Mouse (Mus musculus): Measurements from ENCODE around the gene Cd300ld4. TPM values are rescaled to one million over a fixed set of nuclear protein-coding genes. Genes with fewer than 3 reads are reported as not detected.
A peak's percentile ranks its signal among the peaks of the same experiment; 100 is the strongest.
"Not testable (repeated sequence)": the region's sequence is repeated elsewhere in the genome, so short reads cannot be mapped to it uniquely, and the experiment has no call there.

Gene Cd300ld4
- 0.20 TPM in 1 of 2 replicates, not detected in the other for polyA plus RNA-seq (2012; rRNA removed)

DNA sequence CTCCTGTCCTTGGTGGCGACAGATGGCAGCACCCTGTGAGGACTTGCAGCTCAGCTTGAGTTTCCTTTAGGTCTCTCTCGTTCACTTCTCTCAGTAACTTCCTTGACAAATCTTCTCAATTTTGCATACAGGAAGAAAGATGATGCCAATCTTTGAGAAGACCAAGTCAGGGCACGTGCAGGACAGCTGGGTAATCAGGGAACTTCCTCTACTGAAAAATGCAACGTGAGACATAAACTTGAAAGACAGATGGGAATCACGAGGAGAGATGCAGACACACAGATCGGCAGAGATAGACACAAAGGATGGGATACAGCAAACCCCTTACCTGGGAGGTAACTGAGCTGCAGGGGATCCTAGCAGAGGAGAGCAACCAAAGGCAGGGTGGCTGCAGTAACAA is at the start of gene Cd300ld4:
Gene Cd300ld4, minus strand, starts transcription at position 101 of the 400 bp plus-strand sequence.
- H3K36me3 ChIP-seq (ENCODE audit: control insufficient read depth, insufficient read depth, low read length); H3K4me3 ChIP-seq (ENCODE audit: low read depth, low read length); H3K4me1 ChIP-seq (ENCODE audit: control insufficient read depth, insufficient read depth, insufficient read length, low read length); H3K27ac ChIP-seq (ENCODE audit: insufficient read depth, low read depth, low read length); H3K27me3 ChIP-seq (ENCODE audit: control insufficient read depth, insufficient read depth, low read length): not testable (repeated sequence)
- no CpG with 5 or more reads among the region's 6 CpGs for WGBS

DNA sequence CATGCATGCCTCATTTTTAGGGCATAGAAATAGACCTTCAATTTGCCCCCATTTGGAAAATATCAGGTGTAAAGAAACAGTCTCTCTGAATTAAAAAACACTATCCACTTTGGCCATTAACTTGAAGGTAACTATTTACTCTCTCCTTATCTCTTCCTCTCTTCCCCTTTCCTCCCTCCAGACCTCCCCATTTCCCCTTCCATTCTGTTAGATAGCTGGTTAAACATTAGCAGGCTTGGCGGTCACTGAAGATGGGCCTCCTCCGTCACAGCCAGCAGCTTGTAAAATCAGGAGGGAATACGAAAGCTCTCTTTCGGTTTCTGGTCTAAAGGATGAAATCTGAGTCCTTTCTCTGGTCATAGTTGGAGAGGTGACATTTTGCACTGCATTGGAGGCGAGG is 49.0 kb upstream of the Cd300ld4 start:
- Histone ChIP-seq H3K36me3 (ENCODE audit: control insufficient read depth, insufficient read depth, low read length) (no peaks in the 10 kb centered on the region), H3K27ac (ENCODE audit: insufficient read depth, low read depth, low read length) (no peak overlapping the region), H3K4me3 (ENCODE audit: low read depth, low read length) (no peak overlapping the region), H3K27me3 (ENCODE audit: control insufficient read depth, insufficient read depth, low read length) (0 out of 2 replicates have a peak, but pooled peaks cover 5% of the 10 kb centered on the region), H3K4me1 (ENCODE audit: control insufficient read depth, insufficient read depth, insufficient read length, low read length) (peaks cover 7% of the 10 kb centered on the region)
- TF ChIP-seq CTCF (IDR thresholded peaks at IDR 0.05; ENCODE audit: extremely low read depth, insufficient read length, insufficient replicate concordance, low read depth, low read length) (no peak), POLR2A (IDR thresholded peaks at IDR 0.05; ENCODE audit: low read depth, low read length) (no peak)
- 19% methylated on average over 5 of the region's 5 CpGs for WGBS

DNA sequence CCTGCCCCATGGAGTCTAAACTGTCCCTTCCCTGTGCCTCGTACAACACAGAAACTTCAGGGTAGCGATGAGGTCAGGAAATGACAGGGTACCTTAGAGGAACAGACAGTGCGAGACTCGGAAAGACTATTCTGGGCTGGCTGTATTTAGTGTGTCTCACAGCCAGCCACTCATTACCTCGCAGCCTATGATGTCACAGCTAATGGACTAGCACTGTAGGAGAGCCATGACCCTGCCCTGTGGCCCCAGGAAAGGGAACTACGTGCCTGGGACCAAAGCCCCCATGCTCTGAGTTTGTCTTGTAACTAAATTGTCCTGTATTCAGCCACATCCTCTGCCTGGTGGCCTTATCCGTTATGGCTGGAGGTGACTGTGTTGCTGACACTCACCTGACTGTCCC is 48.6 kb upstream of the Cd300ld4 start:
- WGBS: 48% methylated on average over 7 of the region's 7 CpGs

DNA sequence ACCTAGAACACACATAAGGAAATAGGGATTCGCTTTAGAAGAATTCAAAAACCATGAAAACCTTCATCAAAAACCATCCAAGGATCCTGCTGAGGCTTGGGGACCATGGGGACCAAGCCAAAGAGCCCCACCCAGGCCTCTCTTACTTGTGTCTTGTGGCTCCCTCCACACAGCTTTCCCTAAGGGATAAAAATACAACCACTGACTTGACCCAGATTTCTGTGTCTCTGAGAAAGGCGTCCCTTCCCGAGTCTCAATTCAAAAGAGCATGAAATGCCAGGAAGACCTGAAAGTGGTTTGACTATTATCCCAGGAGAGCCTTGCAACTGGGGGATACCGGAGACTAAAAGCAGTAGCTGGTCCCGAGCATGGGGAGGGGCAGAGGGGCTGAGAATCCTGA is 46.2 kb upstream of the Cd300ld4 start:
- Histone ChIP-seq H3K4me3 (ENCODE audit: low read depth, low read length) (no peak overlapping the region), H3K27me3 (ENCODE audit: control insufficient read depth, insufficient read depth, low read length) (0 out of 2 replicates have a peak, but pooled peaks cover 5% of the 10 kb centered on the region), H3K4me1 (ENCODE audit: control insufficient read depth, insufficient read depth, insufficient read length, low read length) (peaks cover 7% of the 10 kb centered on the region), H3K36me3 (ENCODE audit: control insufficient read depth, insufficient read depth, low read length) (no peaks in the 10 kb centered on the region), H3K27ac (ENCODE audit: insufficient read depth, low read depth, low read length) (no peak overlapping the region)
- no peak for TF ChIP-seq POLR2A (IDR thresholded peaks at IDR 0.05; ENCODE audit: low read depth, low read length)
- no peak for TF ChIP-seq CTCF (IDR thresholded peaks at IDR 0.05; ENCODE audit: extremely low read depth, insufficient read length, insufficient replicate concordance, low read depth, low read length)
- WGBS: 77% methylated on average over 5 of the region's 5 CpGs

More for the DNA sequence above, 48.6 kb upstream of the Cd300ld4 start:
- Histone ChIP-seq H3K27me3 (ENCODE audit: control insufficient read depth, insufficient read depth, low read length) (0 out of 2 replicates have a peak, but pooled peaks cover 5% of the 10 kb centered on the region), H3K36me3 (ENCODE audit: control insufficient read depth, insufficient read depth, low read length) (no peaks in the 10 kb centered on the region), H3K27ac (ENCODE audit: insufficient read depth, low read depth, low read length) (no peak overlapping the region), H3K4me1 (ENCODE audit: control insufficient read depth, insufficient read depth, insufficient read length, low read length) (peaks cover 7% of the 10 kb centered on the region), H3K4me3 (ENCODE audit: low read depth, low read length) (no peak overlapping the region)
- TF ChIP-seq CTCF (IDR thresholded peaks at IDR 0.05; ENCODE audit: extremely low read depth, insufficient read length, insufficient replicate concordance, low read depth, low read length) (no peak), POLR2A (IDR thresholded peaks at IDR 0.05; ENCODE audit: low read depth, low read length) (no peak)

DNA sequence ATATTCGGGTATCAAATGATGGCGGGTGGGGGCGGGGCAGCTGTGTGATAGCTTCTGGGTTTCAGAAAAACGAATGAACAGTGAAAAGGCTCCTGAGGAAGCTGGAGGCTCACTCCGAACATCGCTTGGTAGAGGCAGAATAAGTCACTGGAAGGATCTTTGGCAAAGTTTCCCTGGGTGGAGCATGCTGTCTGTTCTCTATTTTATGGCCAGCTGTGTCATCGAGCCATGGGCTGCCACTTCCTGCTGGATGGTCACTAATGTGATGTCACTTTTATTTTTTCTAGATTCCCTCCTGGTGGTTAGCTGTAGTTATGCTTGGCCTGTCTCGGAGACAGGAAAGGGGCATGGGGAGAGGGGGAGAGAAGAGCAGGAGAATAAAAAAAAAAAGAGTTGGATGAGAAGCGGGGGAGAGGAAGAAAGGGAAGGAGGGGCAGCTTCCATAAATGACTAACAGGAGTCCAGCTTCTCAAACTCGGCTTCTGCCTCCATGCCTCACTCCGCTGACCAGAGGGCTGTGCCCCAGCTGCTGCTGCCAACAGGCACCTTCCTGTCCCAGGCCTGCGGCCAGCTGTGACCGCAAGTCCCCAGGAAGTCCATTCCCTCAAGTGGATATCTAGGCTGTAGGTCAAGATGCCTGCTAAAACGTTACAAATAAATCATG is 45.0 kb upstream of the Cd300ld4 start:
- Histone ChIP-seq H3K4me1 (ENCODE audit: control insufficient read depth, insufficient read depth, insufficient read length, low read length) (peaks cover 7% of the 10 kb centered on the region), H3K4me3 (ENCODE audit: low read depth, low read length) (no peak overlapping the region), H3K27me3 (ENCODE audit: control insufficient read depth, insufficient read depth, low read length) (0 out of 2 replicates have a peak, but pooled peaks cover 5% of the 10 kb centered on the region), H3K27ac (ENCODE audit: insufficient read depth, low read depth, low read length) (peak overlapping the region; percentile 8; the same call in 1 of the 2 replicates), H3K36me3 (ENCODE audit: control insufficient read depth, insufficient read depth, low read length) (no peaks in the 10 kb centered on the region)
- TF ChIP-seq CTCF (IDR thresholded peaks at IDR 0.05; ENCODE audit: extremely low read depth, insufficient read length, insufficient replicate concordance, low read depth, low read length): no peak
- no peak for TF ChIP-seq POLR2A (IDR thresholded peaks at IDR 0.05; ENCODE audit: low read depth, low read length)
- WGBS: 16% methylated on average over 14 of the region's 14 CpGs

DNA sequence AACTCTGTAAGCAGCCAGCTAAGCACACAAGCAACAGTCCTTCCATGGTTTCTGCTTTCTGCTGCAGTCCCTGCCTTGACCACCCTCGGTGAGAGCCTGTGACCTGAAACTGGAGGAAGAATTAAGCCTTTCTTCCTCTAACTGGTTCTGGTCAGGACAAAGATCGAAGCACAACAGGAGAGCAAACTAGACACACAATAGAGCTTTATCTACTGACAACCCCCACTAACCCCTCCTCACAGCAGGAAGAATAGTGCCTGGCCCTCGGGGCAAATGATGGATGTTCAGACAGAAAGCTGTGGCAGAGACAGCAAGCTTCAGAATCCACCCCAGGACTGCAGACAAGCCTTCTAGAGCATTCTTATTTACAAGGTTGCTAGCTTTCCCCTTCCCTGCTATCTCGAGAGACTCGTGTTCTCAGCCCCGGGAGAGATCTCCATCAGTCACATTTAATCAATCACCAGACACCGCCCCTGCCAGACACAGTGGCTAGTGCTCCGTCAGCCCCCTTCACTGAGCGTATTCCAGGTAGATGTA is 44.3 kb upstream of the Cd300ld4 start:
- WGBS: 9% methylated on average over 9 of the region's 9 CpGs

DNA sequence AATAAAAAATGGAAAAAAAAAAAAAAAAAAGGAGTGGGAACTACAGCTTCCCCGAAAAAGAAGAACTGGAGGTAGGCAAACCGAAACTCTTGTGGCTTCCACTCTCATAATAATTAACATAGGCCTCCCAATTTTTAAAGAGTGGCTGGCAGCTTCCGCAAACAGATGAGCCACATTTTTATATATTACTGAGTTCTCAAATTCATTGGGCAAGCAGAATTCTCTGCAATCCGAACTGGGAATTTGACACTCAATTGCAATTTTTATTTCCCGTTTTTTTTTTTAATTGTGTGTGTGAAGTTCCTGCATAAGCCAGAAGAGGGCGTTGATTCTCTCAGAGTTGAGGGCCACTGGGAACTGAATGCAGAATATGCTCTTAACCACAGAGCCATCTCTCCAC is 40.0 kb upstream of the Cd300ld4 start:
- Histone ChIP-seq H3K4me1 (ENCODE audit: control insufficient read depth, insufficient read depth, insufficient read length, low read length) (peaks cover 4% of the 10 kb centered on the region; the same call in 1 of the 2 replicates), H3K27me3 (ENCODE audit: control insufficient read depth, insufficient read depth, low read length) (0 out of 2 replicates have a peak, but pooled peaks cover 5% of the 10 kb centered on the region), H3K36me3 (ENCODE audit: control insufficient read depth, insufficient read depth, low read length) (no peaks in the 10 kb centered on the region), H3K27ac (ENCODE audit: insufficient read depth, low read depth, low read length) (no peak overlapping the region), H3K4me3 (ENCODE audit: low read depth, low read length) (no peak overlapping the region)
- 52% methylated on average over 6 of the region's 6 CpGs for WGBS
- TF ChIP-seq POLR2A (IDR thresholded peaks at IDR 0.05; ENCODE audit: low read depth, low read length) (no peak), CTCF (IDR thresholded peaks at IDR 0.05; ENCODE audit: extremely low read depth, insufficient read length, insufficient replicate concordance, low read depth, low read length) (no peak)

More for the DNA sequence above, 44.3 kb upstream of the Cd300ld4 start:
- Histone ChIP-seq H3K4me3 (ENCODE audit: low read depth, low read length) (no peak overlapping the region), H3K4me1 (ENCODE audit: control insufficient read depth, insufficient read depth, insufficient read length, low read length) (peaks cover 7% of the 10 kb centered on the region), H3K27me3 (ENCODE audit: control insufficient read depth, insufficient read depth, low read length) (0 out of 2 replicates have a peak, but pooled peaks cover 5% of the 10 kb centered on the region), H3K36me3 (ENCODE audit: control insufficient read depth, insufficient read depth, low read length) (no peaks in the 10 kb centered on the region), H3K27ac (ENCODE audit: insufficient read depth, low read depth, low read length) (no peak overlapping the region)
- TF ChIP-seq POLR2A (IDR thresholded peaks at IDR 0.05; ENCODE audit: low read depth, low read length): no peak
- no peak for TF ChIP-seq CTCF (IDR thresholded peaks at IDR 0.05; ENCODE audit: extremely low read depth, insufficient read length, insufficient replicate concordance, low read depth, low read length)

Measured in small intestine, adult 2 months (tissue).